Mouse (Mus musculus) large intestine, adult 2 months (tissue): ENCODE results near the gene Phox2b. TPM values are rescaled to one million over a fixed set of nuclear protein-coding genes. Genes with fewer than 3 reads are reported as not detected.

Source experiments
- DNase-seq: peaks from one replicate; pipeline ENCODE4 v3.0.0-alpha.2; 2012; ENCODE audit warnings: low read depth, low spot score
- WGBS: fragments of 180-500 bp; shearing (Covaris S2); methylation state at CpG from one replicate; pipeline ENCODE4 v1.1.7; 2018; 5-methylcytosine and 5-hydroxymethylcytosine counted together
- polyA plus RNA-seq: library from polyadenylated mRNA; depleted of rRNA; stranded (reverse); fragments of >200 nt; gene quantifications from 2 replicates; pipeline ENCODE4 v1.2.3, GENCODE M21; 2012; rRNA removed

Phox2b gene
- polyA plus RNA-seq, 1 experiment = 1.7 TPM

DNA sequence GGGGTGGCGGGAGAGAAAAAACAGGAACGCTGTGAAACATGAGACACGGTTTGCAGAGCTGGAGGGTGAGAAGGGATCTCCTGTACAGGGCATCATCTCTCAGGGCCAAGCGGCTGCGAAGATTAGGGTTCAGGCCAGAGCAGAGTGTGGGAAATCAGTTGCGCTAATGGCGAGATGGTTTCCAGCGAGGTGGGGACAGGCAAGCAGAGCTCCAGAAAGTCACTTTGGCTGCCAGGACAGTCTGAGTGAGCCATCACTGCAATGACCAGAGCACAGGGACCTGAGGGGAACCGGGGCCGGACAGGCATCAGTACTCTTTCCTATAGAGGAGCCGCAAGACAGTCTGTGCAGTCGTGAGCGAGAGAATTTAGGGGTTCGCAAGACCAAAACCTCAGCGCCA lies 3.9 kb downstream of the Phox2b start:
- DNase-seq = no peak
- whole genome bisulfite sequencing = 9% methylated on average over 15 of the region's 15 CpGs

- 20% methylated on average over 2 of the region's 2 CpGs for WGBS
Observed at GRCm38 (mm10) chr5:67093991-67094390, 5.1 kb downstream of the Phox2b start.

GRCm38 (mm10) chr5:67091766-67092165 lies 7.3 kb downstream of the Phox2b start:
- 18% methylated on average over 4 of the region's 4 CpGs for WGBS

More at GRCm38 (mm10) chr5:67093991-67094390, 5.1 kb downstream of the Phox2b start:
- DNase-seq = no peak

GRCm38 (mm10) chr5:67090856-67091255 lies 8.2 kb downstream of the Phox2b start:
- WGBS = 52% methylated on average over 5 of the region's 5 CpGs
- no peak for DNase-seq

More at GRCm38 (mm10) chr5:67091766-67092165, 7.3 kb downstream of the Phox2b start:
- DNase-seq = no peak

GRCm38 (mm10) chr5:67083117-67083516 lies 16.0 kb downstream of the Phox2b start:
- 50% methylated on average over 6 of the region's 6 CpGs for WGBS
- no peak for DNase-seq

GRCm38 (mm10) chr5:67063596-67063995 lies 35.5 kb downstream of the Phox2b start:
- no peak for DNase-seq
- WGBS = 64% methylated on average over 9 of the region's 9 CpGs

DNA sequence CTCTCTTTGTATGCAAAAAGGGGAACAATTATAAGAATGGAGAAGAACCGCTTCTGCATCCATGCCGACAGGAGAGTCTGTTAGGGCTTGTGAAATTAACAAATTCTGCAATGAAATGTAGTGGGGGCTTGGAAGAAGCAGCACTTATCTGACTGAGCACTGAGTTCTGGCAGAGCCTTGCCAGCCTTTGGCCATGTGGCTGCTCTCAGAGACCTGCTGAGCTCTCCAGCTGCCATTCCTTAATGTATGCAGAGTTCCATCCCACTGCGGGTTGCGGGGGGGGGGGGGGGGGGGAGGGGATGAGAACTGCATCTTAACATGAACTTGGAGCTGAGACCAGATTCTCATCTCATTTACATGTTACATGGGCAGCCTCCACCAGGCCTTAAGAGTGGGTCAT lies 38.6 kb downstream of the Phox2b start:
- 47% methylated on average over 4 of the region's 4 CpGs for WGBS
- no peak for DNase-seq

DNA sequence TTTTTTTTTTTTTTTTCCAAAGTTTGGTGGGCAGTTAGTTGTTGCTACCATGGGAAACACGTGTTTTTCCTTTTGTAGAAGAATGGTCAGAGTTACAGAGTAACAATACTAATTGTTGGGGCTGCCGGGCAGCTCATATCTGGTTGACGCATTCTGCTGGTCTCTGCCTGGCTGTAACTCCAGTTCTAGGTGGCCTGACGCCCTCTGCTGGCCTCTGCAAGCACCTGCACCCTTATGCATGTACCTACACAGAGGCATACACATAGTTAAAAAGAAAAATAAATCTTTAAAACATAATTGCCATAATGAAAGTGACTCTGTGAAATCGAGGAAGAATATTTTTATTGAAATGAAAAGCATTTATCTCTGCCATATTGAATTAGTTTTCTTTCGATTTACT lies 41.3 kb downstream of the Phox2b start:
- DNase-seq = no peak
- WGBS = 78% methylated on average over 6 of the region's 6 CpGs

DNA sequence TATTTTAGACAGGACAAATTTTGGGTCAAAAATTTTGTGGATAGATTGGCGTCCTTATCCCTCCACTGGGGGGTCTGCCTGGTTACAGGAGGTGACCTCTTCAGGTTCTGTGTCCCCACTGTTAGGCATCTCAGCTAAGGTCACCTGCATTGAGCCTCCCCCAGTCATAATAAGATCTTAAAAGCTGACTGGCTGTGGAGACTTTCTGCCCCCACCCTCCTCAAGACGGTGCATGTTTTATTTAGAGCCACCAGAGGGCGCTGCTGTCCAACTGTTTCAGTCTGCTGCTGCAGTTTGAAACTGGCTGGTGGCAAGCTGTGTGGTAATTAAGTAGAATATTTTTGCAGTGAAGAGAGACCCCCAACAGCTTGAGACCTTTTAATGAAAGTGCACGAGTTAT lies 51.1 kb downstream of the Phox2b start:
- peak; percentile 22 for DNase-seq
- 25% methylated on average over 4 of the region's 4 CpGs for WGBS

Other genes with a start within 250 kb of the Phox2b start
- 107 and 152 TPM in 2 replicates for gene Tmem33, start 161.3 kb upstream of the Phox2b start, polyA plus RNA-seq
- gene Slc30a9, start 207.7 kb upstream of the Phox2b start, polyA plus RNA-seq = 16.2 and 19.0 TPM in 2 replicates